Mouse (Mus musculus): ENCODE measurements around the gene Cpeb4.

GRCm38 (mm10) chr11:31831451-31831850 lies 40.6 kb upstream of the Cpeb4 start:
- no peak for TF ChIP-seq POLR2A (IDR thresholded peaks at IDR 0.05; ENCODE audit: low read depth, low read length)
- TF ChIP-seq CTCF (IDR thresholded peaks at IDR 0.05; ENCODE audit: extremely low read depth, insufficient read length, insufficient replicate concordance, low read depth, low read length), result no peak
